Mouse (Mus musculus) ES-E14 (cell line): Measurements from ENCODE around the gene Aftph. TPM values are rescaled to one million over a fixed set of nuclear protein-coding genes. Genes with fewer than 3 reads are reported as not detected.

Experiments used
- DNase-seq: peaks from one replicate; pipeline ENCODE4 v3.0.0-alpha.2; 2013; ENCODE audit warnings: low read depth, low spot score
- H3K27ac ChIP-seq: 2 replicates; pipeline ENCODE4 v1.5.1; 2012; ENCODE audit warnings: low read depth, mild to moderate bottlenecking, low read length, moderate library complexity, mixed read lengths; ENCODE audit not compliant: poor library complexity, insufficient read depth, severe bottlenecking
- H3K36me3 ChIP-seq: 2 replicates; pipeline ENCODE4 v1.6.1; 2012; ENCODE audit warnings: mild to moderate bottlenecking, low read length, moderate library complexity, mixed read lengths; ENCODE audit not compliant: control insufficient read depth, poor library complexity, insufficient read depth, severe bottlenecking
- H3K4me1 ChIP-seq, 2 experiments: fragments of 150-350 bp in 1 of 2; sonication (generic) in 1 of 2; 2 replicates each; pipeline ENCODE4 v1.6.1; 2012; ENCODE audit warnings: low read length in 2 of 2, mild to moderate bottlenecking in 1 of 2, mixed read lengths in 1 of 2; ENCODE audit not compliant: control insufficient read depth in 2 of 2, insufficient read depth in 2 of 2, poor library complexity in 1 of 2
- H3K4me3 ChIP-seq, 2 experiments: fragments of 150-350 bp in 1 of 2; sonication (generic) in 1 of 2; 2 replicates each; pipeline ENCODE4 v1.5.1; 2012; ENCODE audit warnings: low read length in 2 of 2, low read depth in 1 of 2, mild to moderate bottlenecking in 1 of 2, mixed read lengths in 1 of 2; ENCODE audit not compliant: insufficient read depth in 1 of 2, poor library complexity in 1 of 2, severe bottlenecking in 1 of 2
- H3K9ac ChIP-seq: 2 replicates; pipeline ENCODE4 v1.6.1; 2012; ENCODE audit warnings: low read depth, mild to moderate bottlenecking, low read length, mixed read lengths; ENCODE audit not compliant: poor library complexity, insufficient read depth, severe bottlenecking
- H3K9me3 ChIP-seq: fragments of 150-350 bp; sonication (generic); 2 replicates; pipeline ENCODE4 v1.6.1; 2012; ENCODE audit warnings: low read depth, mild to moderate bottlenecking, low read length; ENCODE audit not compliant: control insufficient read depth, insufficient read depth
- CHD2 ChIP-seq: IDR thresholded peaks from 2 replicates; pipeline ENCODE4 v1.6.1; 2014; ENCODE audit warnings: mild to moderate bottlenecking, low read depth, low read length, inconsistent platforms
- HCFC1 ChIP-seq: IDR thresholded peaks from 2 replicates; pipeline ENCODE4 v1.6.1; 2012; ENCODE audit warnings: low read length, inconsistent platforms, borderline replicate concordance; ENCODE audit not compliant: insufficient read depth
- MAFK ChIP-seq: IDR thresholded peaks from 2 replicates; pipeline ENCODE4 v1.6.1; 2014; ENCODE audit warnings: mild to moderate bottlenecking, low read depth, low read length, inconsistent platforms; ENCODE audit not compliant: insufficient read depth
- ZC3H11A ChIP-seq: IDR thresholded peaks from 2 replicates; pipeline ENCODE4 v1.6.1; 2012; ENCODE audit warnings: low read depth, mild to moderate bottlenecking, inconsistent platforms, low read length, borderline replicate concordance
- ZNF384 ChIP-seq: IDR thresholded peaks from 2 replicates; pipeline ENCODE4 v1.6.1; 2012; ENCODE audit warnings: low read depth, low read length, inconsistent platforms
- in situ Hi-C, 2 experiments: fragments of 600-800 bp; cut with MboI; formaldehyde crosslinking; loops; one replicate each; pipeline ENCODE4 v1.15.1; 2025; ENCODE audit warnings: low sequenced_read_pairs in 2 of 2, inconsistent platforms in 1 of 2; ENCODE audit not compliant: unreplicated experiment in 2 of 2
- total RNA-seq: library from RNA; depleted of rRNA; stranded (reverse); fragments of 300-350 nt; gene quantifications from 2 replicates; pipeline ENCODE4 v1.2.3, GENCODE M21; 2012

Aftph gene
- total RNA-seq, 1 experiment = 25.7 TPM

DNA sequence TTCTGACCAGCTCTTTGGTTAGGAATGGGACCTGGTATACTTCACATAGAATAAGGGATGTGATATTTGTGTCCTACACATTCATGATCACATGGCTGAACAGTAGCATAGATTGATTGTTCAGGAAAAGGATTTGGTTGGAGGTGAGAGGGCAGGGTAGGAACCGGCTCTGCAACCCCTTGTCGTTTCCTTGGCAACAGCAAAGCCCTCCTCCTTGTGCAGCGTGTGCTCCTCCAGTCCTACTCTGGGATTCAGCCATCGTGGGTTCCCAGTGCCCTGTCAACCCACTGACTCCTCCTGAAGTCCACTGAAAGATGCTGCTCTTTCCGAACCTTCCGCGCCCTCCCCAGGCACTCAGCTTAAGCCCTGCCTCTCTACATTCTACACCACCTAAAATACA lies 78.6 kb downstream of the Aftph start:
- no peak for DNase-seq
- TF ChIP-seq MAFK (no peak), ZC3H11A (no peak), CHD2 (no peak), ZNF384 (no peak), HCFC1 (no peak)
- H3K4me1 ChIP-seq = peaks cover 12 to 21% of the 10 kb centered on the region in 2 experiments
- in situ Hi-C loops = no loop called here
- H3K9ac ChIP-seq = no peak overlapping the region
- peak overlapping the region in 1 of 2 experiments; percentile 15; a peak in 1 of 4 replicates for H3K4me3 ChIP-seq
- peak overlapping the region; percentile 18; the same call in 1 of the 2 replicates for H3K27ac ChIP-seq
- no peaks in the 10 kb centered on the region for H3K36me3 ChIP-seq
- no peaks in the 10 kb centered on the region for H3K9me3 ChIP-seq

GRCm38 (mm10) chr11:20661652-20662051 lies 79.7 kb downstream of the Aftph start:
- in situ Hi-C loops = no loop called here
- Histone ChIP-seq H3K4me3 (no peak overlapping the region), H3K9me3 (no peaks in the 10 kb centered on the region), H3K27ac (no peak overlapping the region), H3K9ac (no peak overlapping the region), H3K36me3 (no peaks in the 10 kb centered on the region), H3K4me1 (peaks cover 12 to 21% of the 10 kb centered on the region in 2 experiments)
- TF ChIP-seq MAFK (peak; percentile 86), ZC3H11A (no peak)
- no peak for DNase-seq

GRCm38 (mm10) chr11:20660111-20661097 lies 81.0 kb downstream of the Aftph start:
- Histone ChIP-seq H3K27ac (no peak overlapping the region; the same call in 1 of the 2 replicates), H3K4me3 (peak overlapping the region in 1 of 2 experiments; percentile 29; a peak in 2 of 4 replicates), H3K36me3 (no peaks in the 10 kb centered on the region), H3K9ac (no peak overlapping the region), H3K4me1 (peaks cover 14 to 24% of the 10 kb centered on the region in 2 experiments), H3K9me3 (no peaks in the 10 kb centered on the region)
- no peak for DNase-seq
- in situ Hi-C loops = no loop called here
- no peak for TF ChIP-seq MAFK
- no peak for TF ChIP-seq HCFC1
- TF ChIP-seq CHD2 = no peak

DNA sequence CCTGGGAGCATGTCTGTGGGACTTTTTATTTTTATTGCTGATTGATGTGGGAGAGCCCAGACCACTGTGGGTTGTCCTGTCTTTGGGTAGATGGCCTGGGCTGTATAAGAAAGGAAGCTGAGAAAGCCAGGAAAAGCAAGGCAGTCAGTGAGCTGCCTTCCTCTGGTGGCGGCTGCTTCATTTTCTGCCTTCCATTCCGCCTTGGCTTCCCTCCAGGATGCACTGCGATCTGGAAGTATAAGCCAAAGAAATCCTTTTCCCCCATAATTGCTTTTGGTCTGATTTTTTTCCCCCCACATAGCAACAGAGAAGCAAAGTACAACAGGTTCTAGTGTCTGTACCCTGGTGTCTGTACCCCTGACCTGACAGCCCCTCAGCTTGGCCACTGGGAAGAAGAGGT lies 82.3 kb downstream of the Aftph start:
- H3K9ac ChIP-seq = no peak overlapping the region
- H3K36me3 ChIP-seq = peaks cover 3% of the 10 kb centered on the region; the same call in 1 of the 2 replicates
- H3K27ac ChIP-seq = no peak overlapping the region
- peaks cover 16 to 34% of the 10 kb centered on the region in 2 experiments for H3K4me1 ChIP-seq
- DNase-seq = no peak
- H3K4me3 ChIP-seq = no peak overlapping the region
- no peaks in the 10 kb centered on the region for H3K9me3 ChIP-seq
- in situ Hi-C loops = no loop called here
- TF ChIP-seq HCFC1 (no peak), ZC3H11A (no peak), ZNF384 (no peak), CHD2 (no peak), MAFK (no peak)
